Mouse (Mus musculus) spleen, adult 2 months (tissue): ENCODE data around the gene Disp2. TPM values are rescaled to one million over a fixed set of nuclear protein-coding genes. Genes with fewer than 3 reads are reported as not detected.
A peak's percentile ranks its signal among the peaks of the same experiment; 100 is the strongest.

Experiments
- DNase-seq, 2 experiments: peaks; one replicate each; pipeline versions ENCODE4 v3.0.0 to v3.0.0-alpha.2; 2012 to 2021; ENCODE audit warnings: low spot score in 2 of 2, low read depth in 1 of 2
- H3K27ac ChIP-seq: fragments of 200-500 bp; 2 replicates; pipeline ENCODE4 v1.5.1; 2012; ENCODE audit warnings: low read length, inconsistent platforms; ENCODE audit not compliant: insufficient read depth
- H3K27me3 ChIP-seq: fragments of 200-500 bp; 2 replicates; pipeline ENCODE4 v1.6.1; 2012; ENCODE audit warnings: mild to moderate bottlenecking, moderate library complexity, low read length, inconsistent platforms; ENCODE audit not compliant: control insufficient read depth, insufficient read depth
- H3K36me3 ChIP-seq: fragments of 200-500 bp; 2 replicates; pipeline ENCODE4 v1.6.1; 2012; ENCODE audit warnings: mild to moderate bottlenecking, low read length, inconsistent platforms; ENCODE audit not compliant: control insufficient read depth, insufficient read depth
- H3K4me1 ChIP-seq: fragments of 200-500 bp; 2 replicates; pipeline ENCODE4 v1.6.1; 2011; ENCODE audit warnings: inconsistent platforms; ENCODE audit not compliant: control insufficient read depth, insufficient read depth, insufficient read length
- H3K4me3 ChIP-seq: fragments of 200-500 bp; 2 replicates; pipeline ENCODE4 v1.5.1; 2011; ENCODE audit warnings: mild to moderate bottlenecking, inconsistent platforms; ENCODE audit not compliant: insufficient read depth, insufficient read length; ENCODE audit errors: extremely low read depth
- CTCF ChIP-seq: fragments of 200-500 bp; IDR thresholded peaks from 2 replicates; pipeline ENCODE4 v1.5.1; 2011; ENCODE audit warnings: mild to moderate bottlenecking, inconsistent platforms; ENCODE audit not compliant: insufficient read depth, insufficient read length, insufficient replicate concordance; ENCODE audit errors: extremely low read depth
- POLR2A ChIP-seq: fragments of 200-500 bp; IDR thresholded peaks from 2 replicates; pipeline ENCODE4 v1.6.1; 2011; ENCODE audit warnings: low read depth, low read length, inconsistent platforms
- WGBS: fragments of 180-500 bp; shearing (Covaris S2); methylation state at CpG from one replicate; pipeline ENCODE4 v1.1.7; 2018; 5-methylcytosine and 5-hydroxymethylcytosine counted together
- polyA plus RNA-seq: library from polyadenylated mRNA; depleted of rRNA; stranded (reverse); fragments of >200 nt; gene quantifications from 2 replicates; pipeline ENCODE4 v1.2.3, GENCODE M21; 2012

Gene Disp2
- polyA plus RNA-seq, 1 experiment, result 0.09 TPM

DNA sequence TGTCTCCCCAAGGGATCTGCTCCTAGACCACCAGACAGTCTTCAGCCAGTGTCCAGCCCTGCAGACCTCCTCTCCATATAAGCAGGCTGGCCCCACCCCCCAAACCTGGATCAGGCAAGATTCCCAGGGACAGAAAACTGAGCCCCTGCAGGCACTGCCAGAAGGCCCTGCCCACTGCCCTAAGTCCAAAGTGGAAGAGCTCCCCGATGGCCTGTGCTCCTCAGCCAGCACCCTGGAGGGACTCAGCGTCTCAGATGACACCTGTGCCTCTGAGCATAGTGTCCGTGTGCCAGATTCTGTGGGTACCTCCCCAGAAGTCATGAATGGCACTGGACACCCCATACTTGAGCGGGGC is 12.7 kb downstream of the Disp2 start:
- no peak for TF ChIP-seq POLR2A
- no peak for TF ChIP-seq CTCF
- DNase-seq, result no peak
- H3K4me1 ChIP-seq, result peaks cover 2% of the 10 kb centered on the region; the same call in 1 of the 2 replicates
- no peaks in the 10 kb centered on the region for H3K27me3 ChIP-seq
- no peaks in the 10 kb centered on the region for H3K36me3 ChIP-seq
- no peak overlapping the region for H3K4me3 ChIP-seq
- H3K27ac ChIP-seq, result no peak overlapping the region
- 89% methylated on average over 4 of the region's 4 CpGs for WGBS

GRCm38 (mm10) chr2:118793636-118794035 is 14.1 kb downstream of the Disp2 start:
- TF ChIP-seq POLR2A, result no peak
- TF ChIP-seq CTCF, result no peak
- Histone ChIP-seq H3K27ac (no peak overlapping the region), H3K4me1 (peaks cover 2% of the 10 kb centered on the region; the same call in 1 of the 2 replicates), H3K4me3 (no peak overlapping the region), H3K36me3 (no peaks in the 10 kb centered on the region), H3K27me3 (no peaks in the 10 kb centered on the region)
- WGBS, result 18% methylated on average over 4 of the region's 4 CpGs
- DNase-seq, result no peak

GRCm38 (mm10) chr2:118802542-118803118 is 23.1 kb downstream of the Disp2 start:
- no peaks in the 10 kb centered on the region for H3K27me3 ChIP-seq
- peaks cover 7% of the 10 kb centered on the region; the same call in 1 of the 2 replicates for H3K4me1 ChIP-seq
- no peaks in the 10 kb centered on the region for H3K36me3 ChIP-seq
- no peak overlapping the region for H3K27ac ChIP-seq
- no peak for DNase-seq
- TF ChIP-seq POLR2A, result no peak
- WGBS, result 82% methylated on average over 4 of the region's 4 CpGs
- no peak overlapping the region for H3K4me3 ChIP-seq

- peak; percentile 17 to 23 for DNase-seq
- Histone ChIP-seq H3K27me3 (no peaks in the 10 kb centered on the region), H3K4me1 (peaks cover 7% of the 10 kb centered on the region; the same call in 1 of the 2 replicates), H3K36me3 (no peaks in the 10 kb centered on the region), H3K4me3 (no peak overlapping the region), H3K27ac (no peak overlapping the region)
- no peak for TF ChIP-seq POLR2A
- no peak for TF ChIP-seq CTCF
- WGBS, result 7% methylated on average over 2 of the region's 2 CpGs
Measured at GRCm38 (mm10) chr2:118804474-118804873, 25.0 kb downstream of the Disp2 start.

DNA sequence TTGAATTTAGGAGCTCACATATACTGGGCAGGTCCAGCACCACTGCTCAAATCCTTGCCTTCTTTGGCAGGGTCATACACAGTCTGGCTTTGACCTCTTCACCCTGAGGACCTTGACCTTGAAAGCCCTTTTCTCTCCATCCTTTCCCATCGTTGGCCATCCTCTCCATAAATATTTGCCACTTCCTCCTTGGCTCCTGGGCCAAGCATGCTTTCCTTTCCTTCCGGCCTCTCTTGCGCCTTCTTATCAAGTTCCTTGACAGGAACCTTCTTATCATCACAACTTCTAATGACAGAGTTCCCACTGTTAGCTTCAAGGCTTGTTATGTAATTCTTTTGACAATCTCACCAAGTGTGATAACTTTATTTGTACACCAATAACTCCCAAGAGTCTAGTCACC is 25.6 kb downstream of the Disp2 start:
- no peaks in the 10 kb centered on the region for H3K27me3 ChIP-seq
- WGBS, result 55% methylated on average over 3 of the region's 3 CpGs
- no peak overlapping the region for H3K4me3 ChIP-seq
- TF ChIP-seq POLR2A (no peak), CTCF (no peak)
- no peak overlapping the region for H3K27ac ChIP-seq
- H3K36me3 ChIP-seq, result no peaks in the 10 kb centered on the region
- no peak for DNase-seq
- peaks cover 7% of the 10 kb centered on the region; the same call in 1 of the 2 replicates for H3K4me1 ChIP-seq

- no peak for TF ChIP-seq POLR2A
- no peak for TF ChIP-seq CTCF
- DNase-seq, result no peak
- WGBS, result 69% methylated on average over 3 of the region's 3 CpGs
- Histone ChIP-seq H3K27ac (no peak overlapping the region), H3K36me3 (no peaks in the 10 kb centered on the region), H3K27me3 (no peaks in the 10 kb centered on the region), H3K4me3 (no peak overlapping the region), H3K4me1 (peaks cover 7% of the 10 kb centered on the region; the same call in 1 of the 2 replicates)
Measured at GRCm38 (mm10) chr2:118805756-118806155, 26.2 kb downstream of the Disp2 start.

DNA sequence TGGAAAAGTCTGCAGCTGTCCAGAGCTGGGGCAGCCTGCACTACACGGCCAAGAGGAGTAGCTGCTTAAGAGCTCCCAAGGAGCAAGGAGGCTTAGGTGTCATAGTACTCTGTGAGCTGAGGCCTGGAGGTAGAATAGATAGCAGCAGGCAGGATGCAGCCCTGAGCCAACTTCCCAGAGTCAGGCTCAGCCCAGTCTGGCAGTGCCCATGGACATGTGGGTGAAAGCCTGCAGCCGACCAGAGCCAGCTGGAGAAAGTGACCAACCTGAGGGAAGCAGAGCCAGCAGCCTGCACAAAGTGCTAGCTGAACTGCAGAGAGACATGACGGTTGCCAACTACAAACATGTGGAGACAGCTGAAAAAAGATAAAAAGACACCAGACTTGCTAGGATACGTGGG is 27.3 kb downstream of the Disp2 start:
- no peak for TF ChIP-seq CTCF
- no peak for TF ChIP-seq POLR2A
- peaks cover 7% of the 10 kb centered on the region; the same call in 1 of the 2 replicates for H3K4me1 ChIP-seq
- no peak overlapping the region for H3K4me3 ChIP-seq
- WGBS, result 77% methylated on average over 4 of the region's 4 CpGs
- no peak for DNase-seq
- no peaks in the 10 kb centered on the region for H3K36me3 ChIP-seq
- H3K27ac ChIP-seq, result no peak overlapping the region; the same call in 1 of the 2 replicates
- H3K27me3 ChIP-seq, result no peaks in the 10 kb centered on the region
